Mouse (Mus musculus): ENCODE measurements around the gene Zc3h4. TPM values are rescaled to one million over a fixed set of nuclear protein-coding genes. Genes with fewer than 3 reads are reported as not detected.

Zc3h4 gene
- polyA plus RNA-seq, 1 experiment from 2014 or later, result 18.5 TPM

- Histone ChIP-seq H3K9ac (replicated peaks; ENCODE audit: low read depth, low read length) (no peak overlapping the region), H3K4me2 (ENCODE audit: low read depth, low read length) (no peak overlapping the region), H3K9me3 (ENCODE audit: control insufficient read depth, low read length) (no peaks in the 10 kb centered on the region), H3K4me1 (ENCODE audit: control insufficient read depth, insufficient read depth, low read length) (no peaks in the 10 kb centered on the region), H3K4me3 (ENCODE audit: low read depth, low read length) (no peak overlapping the region), H3K36me3 (ENCODE audit: control insufficient read depth, insufficient read depth, low read length) (no peaks in the 10 kb centered on the region), H3K27me3 (ENCODE audit: control insufficient read depth, insufficient read depth, low read length) (no peaks in the 10 kb centered on the region), H3K27ac (ENCODE audit: low read depth, low read length) (no peak overlapping the region)
- no peak for ATAC-seq (ENCODE audit: low read depth)
- WGBS, result 6% methylated on average over 8 of the region's 8 CpGs
Observed at GRCm38 (mm10) chr7:16465160-16465559, 64.5 kb downstream of the Zc3h4 start.

GRCm38 (mm10) chr7:16465568-16465967, 64.9 kb downstream of the Zc3h4 start:
- H3K9ac ChIP-seq (replicated peaks; ENCODE audit: low read depth, low read length), result no peak overlapping the region
- H3K27me3 ChIP-seq (ENCODE audit: control insufficient read depth, insufficient read depth, low read length), result no peaks in the 10 kb centered on the region
- no peak overlapping the region for H3K27ac ChIP-seq (ENCODE audit: low read depth, low read length)
- no peaks in the 10 kb centered on the region for H3K36me3 ChIP-seq (ENCODE audit: control insufficient read depth, insufficient read depth, low read length)
- H3K4me3 ChIP-seq (ENCODE audit: low read depth, low read length), result no peak overlapping the region
- no peak for ATAC-seq (ENCODE audit: low read depth)
- WGBS, result 97% methylated on average over 5 of the region's 5 CpGs
- H3K9me3 ChIP-seq (ENCODE audit: control insufficient read depth, low read length), result no peaks in the 10 kb centered on the region
- no peaks in the 10 kb centered on the region for H3K4me1 ChIP-seq (ENCODE audit: control insufficient read depth, insufficient read depth, low read length)
- H3K4me2 ChIP-seq (ENCODE audit: low read depth, low read length), result no peak overlapping the region

- no peak for ATAC-seq (ENCODE audit: low read depth)
- Histone ChIP-seq H3K4me1 (ENCODE audit: control insufficient read depth, insufficient read depth, low read length) (no peaks in the 10 kb centered on the region), H3K27ac (ENCODE audit: low read depth, low read length) (no peak overlapping the region), H3K27me3 (ENCODE audit: control insufficient read depth, insufficient read depth, low read length) (peaks cover 4% of the 10 kb centered on the region; the same call in 1 of the 2 replicates), H3K4me2 (ENCODE audit: low read depth, low read length) (no peak overlapping the region), H3K36me3 (ENCODE audit: control insufficient read depth, insufficient read depth, low read length) (no peaks in the 10 kb centered on the region), H3K4me3 (ENCODE audit: low read depth, low read length) (no peak overlapping the region), H3K9me3 (ENCODE audit: control insufficient read depth, low read length) (no peaks in the 10 kb centered on the region), H3K9ac (replicated peaks; ENCODE audit: low read depth, low read length) (no peak overlapping the region)
- WGBS, result 71% methylated on average over 4 of the region's 4 CpGs
Observed at GRCm38 (mm10) chr7:16466565-16466964, 65.9 kb downstream of the Zc3h4 start.

GRCm38 (mm10) chr7:16468115-16468514, 67.4 kb downstream of the Zc3h4 start:
- H3K4me3 ChIP-seq (ENCODE audit: low read depth, low read length), result no peak overlapping the region
- ATAC-seq (ENCODE audit: low read depth), result no peak
- no peaks in the 10 kb centered on the region for H3K4me1 ChIP-seq (ENCODE audit: control insufficient read depth, insufficient read depth, low read length)
- H3K9ac ChIP-seq (replicated peaks; ENCODE audit: low read depth, low read length), result no peak overlapping the region
- peaks cover 4% of the 10 kb centered on the region; the same call in 1 of the 2 replicates for H3K27me3 ChIP-seq (ENCODE audit: control insufficient read depth, insufficient read depth, low read length)
- H3K9me3 ChIP-seq (ENCODE audit: control insufficient read depth, low read length), result no peaks in the 10 kb centered on the region
- 11% methylated on average over 5 of the region's 5 CpGs for WGBS
- no peaks in the 10 kb centered on the region for H3K36me3 ChIP-seq (ENCODE audit: control insufficient read depth, insufficient read depth, low read length)
- no peak overlapping the region for H3K4me2 ChIP-seq (ENCODE audit: low read depth, low read length)
- H3K27ac ChIP-seq (ENCODE audit: low read depth, low read length), result no peak overlapping the region

- Histone ChIP-seq H3K9ac (replicated peaks; ENCODE audit: low read depth, low read length) (no peak overlapping the region), H3K4me3 (ENCODE audit: low read depth, low read length) (no peak overlapping the region), H3K9me3 (ENCODE audit: control insufficient read depth, low read length) (no peaks in the 10 kb centered on the region), H3K36me3 (ENCODE audit: control insufficient read depth, insufficient read depth, low read length) (no peaks in the 10 kb centered on the region), H3K4me1 (ENCODE audit: control insufficient read depth, insufficient read depth, low read length) (peaks cover 9% of the 10 kb centered on the region), H3K27ac (ENCODE audit: low read depth, low read length) (no peak overlapping the region), H3K4me2 (ENCODE audit: low read depth, low read length) (no peak overlapping the region), H3K27me3 (ENCODE audit: control insufficient read depth, insufficient read depth, low read length) (peaks cover 34% of the 10 kb centered on the region)
- WGBS, result 41% methylated on average over 9 of the region's 9 CpGs
- ATAC-seq (ENCODE audit: low read depth), result no peak
Observed at GRCm38 (mm10) chr7:16471549-16471948, 70.8 kb downstream of the Zc3h4 start.

- Histone ChIP-seq H3K4me1 (ENCODE audit: control insufficient read depth, insufficient read depth, low read length) (peaks cover 10% of the 10 kb centered on the region), H3K9ac (replicated peaks; ENCODE audit: low read depth, low read length) (no peak overlapping the region), H3K4me2 (ENCODE audit: low read depth, low read length) (no peak overlapping the region), H3K36me3 (ENCODE audit: control insufficient read depth, insufficient read depth, low read length) (no peaks in the 10 kb centered on the region), H3K27ac (ENCODE audit: low read depth, low read length) (no peak overlapping the region), H3K27me3 (ENCODE audit: control insufficient read depth, insufficient read depth, low read length) (peaks cover 40% of the 10 kb centered on the region), H3K4me3 (ENCODE audit: low read depth, low read length) (no peak overlapping the region), H3K9me3 (ENCODE audit: control insufficient read depth, low read length) (no peaks in the 10 kb centered on the region)
- WGBS, result 2% methylated on average over 17 of the region's 17 CpGs
- ATAC-seq (ENCODE audit: low read depth), result peak; percentile 33; the same call in 1 of the 2 replicates
Observed at GRCm38 (mm10) chr7:16472116-16472709, 71.5 kb downstream of the Zc3h4 start.

- H3K27me3 ChIP-seq (ENCODE audit: control insufficient read depth, insufficient read depth, low read length), result peaks cover 45% of the 10 kb centered on the region
- H3K9ac ChIP-seq (replicated peaks; ENCODE audit: low read depth, low read length), result no peak overlapping the region
- H3K27ac ChIP-seq (ENCODE audit: low read depth, low read length), result no peak overlapping the region
- H3K4me2 ChIP-seq (ENCODE audit: low read depth, low read length), result no peak overlapping the region
- no peaks in the 10 kb centered on the region for H3K36me3 ChIP-seq (ENCODE audit: control insufficient read depth, insufficient read depth, low read length)
- no peaks in the 10 kb centered on the region for H3K9me3 ChIP-seq (ENCODE audit: control insufficient read depth, low read length)
- ATAC-seq (ENCODE audit: low read depth), result no peak
- 29% methylated on average over 8 of the region's 8 CpGs for WGBS
- H3K4me1 ChIP-seq (ENCODE audit: control insufficient read depth, insufficient read depth, low read length), result peaks cover 10% of the 10 kb centered on the region
- H3K4me3 ChIP-seq (ENCODE audit: low read depth, low read length), result no peak overlapping the region
Observed at GRCm38 (mm10) chr7:16473847-16474246, 73.1 kb downstream of the Zc3h4 start.

GRCm38 (mm10) chr7:16474445-16474844, 73.7 kb downstream of the Zc3h4 start:
- H3K9me3 ChIP-seq (ENCODE audit: control insufficient read depth, low read length), result no peaks in the 10 kb centered on the region
- peaks cover 10% of the 10 kb centered on the region for H3K4me1 ChIP-seq (ENCODE audit: control insufficient read depth, insufficient read depth, low read length)
- H3K4me2 ChIP-seq (ENCODE audit: low read depth, low read length), result 0 out of 2 replicates have a peak overlapping the region, but pooled peaks have one; percentile 2
- H3K27ac ChIP-seq (ENCODE audit: low read depth, low read length), result no peak overlapping the region
- ATAC-seq (ENCODE audit: low read depth), result no peak
- H3K4me3 ChIP-seq (ENCODE audit: low read depth, low read length), result no peak overlapping the region
- no peaks in the 10 kb centered on the region for H3K36me3 ChIP-seq (ENCODE audit: control insufficient read depth, insufficient read depth, low read length)
- 4% methylated on average over 33 of the region's 33 CpGs for WGBS
- peaks cover 45% of the 10 kb centered on the region for H3K27me3 ChIP-seq (ENCODE audit: control insufficient read depth, insufficient read depth, low read length)
- H3K9ac ChIP-seq (replicated peaks; ENCODE audit: low read depth, low read length), result no peak overlapping the region

- Histone ChIP-seq H3K4me1 (ENCODE audit: control insufficient read depth, insufficient read depth, low read length) (peaks cover 10% of the 10 kb centered on the region), H3K36me3 (ENCODE audit: control insufficient read depth, insufficient read depth, low read length) (no peaks in the 10 kb centered on the region), H3K27ac (ENCODE audit: low read depth, low read length) (no peak overlapping the region), H3K4me2 (ENCODE audit: low read depth, low read length) (peak overlapping the region; percentile 42), H3K4me3 (ENCODE audit: low read depth, low read length) (peak overlapping the region; percentile 20), H3K9me3 (ENCODE audit: control insufficient read depth, low read length) (no peaks in the 10 kb centered on the region), H3K27me3 (ENCODE audit: control insufficient read depth, insufficient read depth, low read length) (peaks cover 45% of the 10 kb centered on the region), H3K9ac (replicated peaks; ENCODE audit: low read depth, low read length) (no peak overlapping the region; the same call in 1 of the 2 replicates)
- WGBS, result 3% methylated on average over 23 of the region's 23 CpGs
- no peak for ATAC-seq (ENCODE audit: low read depth)
Observed at GRCm38 (mm10) chr7:16475321-16475720, 74.6 kb downstream of the Zc3h4 start.

Measured in neural tube, embryonic 14.5 days (tissue).